Mouse (Mus musculus): ENCODE measurements at regions not wholly inside any gene's neighbourhood (a gene's known extent, or its start where the extent isn't known, plus 50 kb on each side); places are given as distances from the start of the nearest gene placed in this dataset.

DNA sequence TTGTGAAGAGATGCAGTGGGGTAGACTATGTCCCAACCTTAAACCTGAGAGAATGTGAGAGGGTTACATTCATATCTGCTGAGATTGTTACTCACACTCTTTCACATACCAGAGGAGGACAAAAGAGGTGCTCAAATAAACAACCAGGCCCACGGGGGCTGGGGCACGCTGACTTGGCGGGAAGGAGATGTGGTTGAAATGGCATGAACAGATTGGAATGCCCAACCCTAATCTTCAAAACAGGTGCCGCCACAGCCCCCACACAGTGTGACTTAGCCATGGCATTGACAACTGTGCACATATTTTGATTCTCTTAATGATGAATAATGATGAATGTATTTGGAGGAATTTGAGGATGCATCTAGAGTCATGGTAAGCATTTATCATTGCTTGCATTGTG is 137.6 kb upstream of the Runx1 start:
- H3K4me2 ChIP-seq (ENCODE audit: low read length), result no peak overlapping the region
- H3K4me3 ChIP-seq (replicated peaks; ENCODE audit: low read depth, low read length), result no peak overlapping the region
- H3K27me3 ChIP-seq (ENCODE audit: insufficient read depth, low read length), result no peaks in the 10 kb centered on the region
- no peaks in the 10 kb centered on the region for H3K36me3 ChIP-seq (ENCODE audit: insufficient read depth, low read length)
- no peak for ATAC-seq (replicated peaks; ENCODE audit: low FRiP score, low read depth)
- DNase-seq (ENCODE audit: low spot score), result no peak
- TF ChIP-seq CTCF (IDR thresholded peaks at IDR 0.05; ENCODE audit: low read depth), result no peak
- WGBS, result 89% methylated on average over 4 of the region's 4 CpGs
- H3K9ac ChIP-seq (ENCODE audit: low read depth, low read length), result no peak overlapping the region
- no peak overlapping the region for H3K27ac ChIP-seq
- H3K9me3 ChIP-seq (replicated peaks; ENCODE audit: low read length), result no peaks in the 10 kb centered on the region
- H3K4me1 ChIP-seq (replicated peaks; ENCODE audit: insufficient read depth, low read length), result no peaks in the 10 kb centered on the region

DNA sequence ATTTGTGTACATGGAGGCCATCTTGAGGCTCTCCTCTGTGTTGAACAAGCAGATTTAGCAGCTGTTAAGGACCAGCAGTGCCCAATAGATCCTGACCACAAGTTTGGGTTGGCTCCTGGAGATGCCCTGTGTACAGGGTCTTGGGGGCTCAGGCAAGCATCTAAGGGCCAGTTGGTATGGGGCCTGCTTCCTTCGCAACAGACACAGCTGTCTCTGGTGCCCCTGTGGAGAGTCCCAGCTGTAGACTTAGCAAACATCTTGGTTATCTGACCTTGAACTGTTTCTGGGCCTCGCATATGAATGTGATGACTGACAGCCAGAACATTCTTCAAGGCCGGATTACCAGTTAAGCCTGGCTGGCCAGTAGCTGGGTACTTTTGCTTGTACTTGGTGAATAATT is 135.4 kb upstream of the Runx1 start:
- no peak overlapping the region for H3K27ac ChIP-seq
- no peak overlapping the region for H3K4me2 ChIP-seq (ENCODE audit: low read length)
- H3K9me3 ChIP-seq (replicated peaks; ENCODE audit: low read length), result no peaks in the 10 kb centered on the region
- 83% methylated on average over 3 of the region's 3 CpGs for WGBS
- DNase-seq (ENCODE audit: low spot score), result no peak
- no peak overlapping the region for H3K9ac ChIP-seq (ENCODE audit: low read depth, low read length)
- no peaks in the 10 kb centered on the region for H3K27me3 ChIP-seq (ENCODE audit: insufficient read depth, low read length)
- TF ChIP-seq CTCF (IDR thresholded peaks at IDR 0.05; ENCODE audit: low read depth), result no peak
- H3K4me1 ChIP-seq (replicated peaks; ENCODE audit: insufficient read depth, low read length), result no peaks in the 10 kb centered on the region
- H3K4me3 ChIP-seq (replicated peaks; ENCODE audit: low read depth, low read length), result no peak overlapping the region
- no peak for ATAC-seq (replicated peaks; ENCODE audit: low FRiP score, low read depth)
- no peaks in the 10 kb centered on the region for H3K36me3 ChIP-seq (ENCODE audit: insufficient read depth, low read length)

DNA sequence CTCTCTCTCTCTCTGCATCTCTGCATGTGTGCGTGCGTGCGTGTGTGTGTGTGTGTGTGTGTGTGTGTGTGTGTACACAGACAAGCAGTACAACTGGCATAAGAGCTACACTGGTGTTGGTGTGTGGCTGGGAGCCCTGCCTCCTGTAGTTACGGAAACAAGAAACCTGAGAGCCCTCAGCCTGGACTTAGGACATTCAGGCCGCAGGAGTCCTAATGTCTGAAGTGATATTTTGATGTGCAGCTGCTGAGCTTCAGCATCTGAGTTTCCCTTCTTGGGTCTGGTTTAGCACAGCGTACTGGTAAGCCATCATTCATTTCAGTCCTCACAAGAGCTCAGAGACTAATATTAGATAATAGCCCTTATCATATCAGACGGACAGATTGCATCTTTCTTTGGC is 134.8 kb upstream of the Runx1 start:
- H3K36me3 ChIP-seq (ENCODE audit: insufficient read depth, low read length), result no peaks in the 10 kb centered on the region
- H3K9ac ChIP-seq (ENCODE audit: low read depth, low read length), result no peak overlapping the region
- no peaks in the 10 kb centered on the region for H3K4me1 ChIP-seq (replicated peaks; ENCODE audit: insufficient read depth, low read length)
- H3K9me3 ChIP-seq (replicated peaks; ENCODE audit: low read length), result no peaks in the 10 kb centered on the region
- ATAC-seq (replicated peaks; ENCODE audit: low FRiP score, low read depth), result no peak
- H3K27ac ChIP-seq, result no peak overlapping the region
- H3K4me2 ChIP-seq (ENCODE audit: low read length), result no peak overlapping the region
- WGBS, result 76% methylated on average over 7 of the region's 7 CpGs
- no peak for DNase-seq (ENCODE audit: low spot score)
- no peaks in the 10 kb centered on the region for H3K27me3 ChIP-seq (ENCODE audit: insufficient read depth, low read length)
- H3K4me3 ChIP-seq (replicated peaks; ENCODE audit: low read depth, low read length), result no peak overlapping the region
- no peak for TF ChIP-seq CTCF (IDR thresholded peaks at IDR 0.05; ENCODE audit: low read depth)

DNA sequence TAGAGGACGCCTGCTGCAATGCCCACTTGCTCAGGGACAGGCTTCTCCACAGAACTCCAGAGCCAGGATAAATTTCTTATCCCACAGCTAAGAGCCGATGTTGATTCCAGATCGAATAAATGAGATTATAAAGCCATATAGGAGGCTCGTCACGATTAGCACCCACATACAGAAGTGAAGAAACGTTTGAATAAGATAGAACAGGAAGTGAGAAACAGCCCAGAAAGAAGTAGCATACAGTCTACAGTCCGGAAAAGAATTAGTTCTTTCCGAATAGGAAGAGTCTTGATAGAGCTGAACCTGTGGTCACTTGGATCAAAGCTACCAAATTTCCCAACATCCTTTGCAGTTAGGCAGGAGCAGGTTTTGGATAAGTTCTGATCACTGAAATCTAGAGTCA is 133.0 kb upstream of the Runx1 start:
- Histone ChIP-seq H3K27me3 (ENCODE audit: insufficient read depth, low read length) (no peaks in the 10 kb centered on the region), H3K4me2 (ENCODE audit: low read length) (no peak overlapping the region), H3K4me3 (replicated peaks; ENCODE audit: low read depth, low read length) (no peak overlapping the region), H3K4me1 (replicated peaks; ENCODE audit: insufficient read depth, low read length) (peaks cover 15% of the 10 kb centered on the region), H3K36me3 (ENCODE audit: insufficient read depth, low read length) (no peaks in the 10 kb centered on the region), H3K9ac (ENCODE audit: low read depth, low read length) (no peak overlapping the region), H3K9me3 (replicated peaks; ENCODE audit: low read length) (no peaks in the 10 kb centered on the region), H3K27ac (no peak overlapping the region)
- DNase-seq (ENCODE audit: low spot score) (no peak), ATAC-seq (replicated peaks; ENCODE audit: low FRiP score, low read depth) (no peak)
- WGBS, result 88% methylated on average over 8 of the region's 8 CpGs
- TF ChIP-seq CTCF (IDR thresholded peaks at IDR 0.05; ENCODE audit: low read depth), result no peak

DNA sequence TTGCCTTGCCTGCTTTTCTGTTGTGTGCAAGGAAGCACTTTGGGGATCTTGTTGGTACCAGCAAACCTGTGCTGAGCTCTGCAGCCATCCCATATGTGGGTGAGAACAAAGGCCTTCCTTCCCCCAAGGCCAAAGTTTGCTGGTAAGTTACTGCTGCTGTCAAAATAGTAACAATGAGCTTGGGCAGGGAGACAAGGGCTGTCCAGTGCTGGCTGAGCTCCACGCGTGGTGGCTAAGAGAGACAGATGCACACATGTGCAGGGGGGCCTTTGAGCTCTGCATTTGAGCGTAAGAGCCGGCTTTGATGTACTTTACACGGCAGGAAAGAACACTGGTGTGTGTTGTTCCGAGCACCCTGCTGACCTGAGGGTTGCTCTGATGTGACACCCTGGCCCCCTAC is 132.2 kb upstream of the Runx1 start:
- 58% methylated on average over 6 of the region's 6 CpGs for WGBS
- H3K9me3 ChIP-seq (replicated peaks; ENCODE audit: low read length), result no peaks in the 10 kb centered on the region
- H3K27ac ChIP-seq, result no peak overlapping the region
- H3K9ac ChIP-seq (ENCODE audit: low read depth, low read length), result no peak overlapping the region
- no peak overlapping the region for H3K4me3 ChIP-seq (replicated peaks; ENCODE audit: low read depth, low read length)
- TF ChIP-seq CTCF (IDR thresholded peaks at IDR 0.05; ENCODE audit: low read depth), result peak; percentile 23; the same call in 1 of the 2 replicates
- peaks cover 15% of the 10 kb centered on the region for H3K4me1 ChIP-seq (replicated peaks; ENCODE audit: insufficient read depth, low read length)
- no peaks in the 10 kb centered on the region for H3K27me3 ChIP-seq (ENCODE audit: insufficient read depth, low read length)
- no peaks in the 10 kb centered on the region for H3K36me3 ChIP-seq (ENCODE audit: insufficient read depth, low read length)
- no peak for ATAC-seq (replicated peaks; ENCODE audit: low FRiP score, low read depth)
- peak; percentile 38 for DNase-seq (ENCODE audit: low spot score)
- H3K4me2 ChIP-seq (ENCODE audit: low read length), result no peak overlapping the region

DNA sequence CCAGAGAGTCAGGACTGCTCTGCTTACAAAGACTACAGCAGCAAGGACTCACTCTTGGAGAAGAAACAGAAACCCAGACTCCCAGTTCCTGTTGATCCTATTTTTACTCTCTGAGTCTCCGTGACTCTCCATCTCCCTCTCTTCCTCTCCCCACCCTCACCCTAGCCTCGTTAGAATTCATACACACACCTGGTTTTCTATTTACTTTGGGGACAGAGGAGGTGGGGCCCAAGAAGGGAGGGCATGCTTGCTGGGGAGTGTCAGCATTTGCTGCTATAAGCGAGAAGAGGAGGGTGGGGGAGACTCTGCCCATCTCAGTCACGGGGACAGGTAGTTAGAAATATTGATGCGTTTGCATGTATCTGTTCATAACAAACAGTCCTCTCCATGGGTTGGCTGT is 129.6 kb upstream of the Runx1 start:
- Histone ChIP-seq H3K4me3 (replicated peaks; ENCODE audit: low read depth, low read length) (no peak overlapping the region), H3K4me1 (replicated peaks; ENCODE audit: insufficient read depth, low read length) (peaks cover 23% of the 10 kb centered on the region), H3K36me3 (ENCODE audit: insufficient read depth, low read length) (no peaks in the 10 kb centered on the region), H3K4me2 (ENCODE audit: low read length) (no peak overlapping the region), H3K27ac (peak overlapping the region; percentile 10; the same call in 1 of the 2 replicates), H3K9me3 (replicated peaks; ENCODE audit: low read length) (no peaks in the 10 kb centered on the region), H3K27me3 (ENCODE audit: insufficient read depth, low read length) (no peaks in the 10 kb centered on the region), H3K9ac (ENCODE audit: low read depth, low read length) (no peak overlapping the region)
- 37% methylated on average over 5 of the region's 5 CpGs for WGBS
- TF ChIP-seq CTCF (IDR thresholded peaks at IDR 0.05; ENCODE audit: low read depth), result no peak
- no peak; the same call in 1 of the 2 replicates for ATAC-seq (replicated peaks; ENCODE audit: low FRiP score, low read depth)
- peak; percentile 59 for DNase-seq (ENCODE audit: low spot score)

DNA sequence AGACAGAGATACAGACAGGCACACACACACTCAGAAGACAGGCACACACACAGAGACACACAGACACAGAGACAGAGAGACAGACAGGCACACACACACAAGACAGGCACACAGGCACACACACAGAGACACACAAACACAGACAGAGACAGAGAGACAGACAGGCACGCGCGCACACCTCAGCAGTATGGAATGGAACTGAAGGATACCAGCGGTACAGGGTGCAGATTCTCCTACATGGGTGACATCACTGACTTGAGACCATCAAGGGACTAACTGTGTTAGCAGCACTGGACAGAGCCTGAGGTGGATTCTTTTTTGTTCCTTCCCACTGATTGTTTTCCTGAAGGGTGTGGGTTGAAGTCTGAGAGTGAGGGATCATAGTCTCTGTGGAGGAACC is 129.1 kb upstream of the Runx1 start:
- H3K9ac ChIP-seq (ENCODE audit: low read depth, low read length), result no peak overlapping the region
- peaks cover 23% of the 10 kb centered on the region for H3K4me1 ChIP-seq (replicated peaks; ENCODE audit: insufficient read depth, low read length)
- ATAC-seq (replicated peaks; ENCODE audit: low FRiP score, low read depth) (no peak), DNase-seq (ENCODE audit: low spot score) (no peak)
- no peaks in the 10 kb centered on the region for H3K9me3 ChIP-seq (replicated peaks; ENCODE audit: low read length)
- H3K27ac ChIP-seq, result peak overlapping the region; percentile 10; the same call in 1 of the 2 replicates
- H3K4me2 ChIP-seq (ENCODE audit: low read length), result no peak overlapping the region
- 96% methylated on average over 4 of the region's 4 CpGs for WGBS
- no peak for TF ChIP-seq CTCF (IDR thresholded peaks at IDR 0.05; ENCODE audit: low read depth)
- H3K27me3 ChIP-seq (ENCODE audit: insufficient read depth, low read length), result no peaks in the 10 kb centered on the region
- H3K4me3 ChIP-seq (replicated peaks; ENCODE audit: low read depth, low read length), result no peak overlapping the region
- no peaks in the 10 kb centered on the region for H3K36me3 ChIP-seq (ENCODE audit: insufficient read depth, low read length)

Data from kidney, postnatal 0 days (tissue).